Mouse (Mus musculus): Measurements from ENCODE around the gene Cd109. TPM values are rescaled to one million over a fixed set of nuclear protein-coding genes. Genes with fewer than 3 reads are reported as not detected.

The Cd109 gene
- polyA plus RNA-seq, 1 experiment = 0.23 TPM

DNA sequence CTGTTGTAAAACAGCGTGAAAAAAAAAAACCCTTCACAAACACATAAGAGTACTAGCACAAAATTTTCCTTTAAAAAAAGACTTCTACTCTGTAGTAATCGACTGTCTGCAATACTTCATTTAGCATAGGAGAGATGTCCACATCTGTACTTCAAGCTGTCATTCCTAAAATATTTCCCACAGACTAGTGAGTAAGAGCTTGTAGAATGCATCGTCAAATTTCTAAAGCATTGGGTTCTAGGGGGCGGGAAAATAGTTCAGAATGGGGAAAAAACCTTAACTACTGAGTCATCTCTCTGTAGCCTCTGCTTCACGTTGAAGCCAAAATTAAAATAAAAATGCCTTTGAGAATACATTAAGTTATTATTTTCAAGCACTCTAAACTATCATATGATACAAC is 42.2 kb downstream of the Cd109 start:
- Histone ChIP-seq H3K27ac (ENCODE audit: control insufficient read depth, insufficient read depth, low read length) (no peak overlapping the region), H3K27me3 (ENCODE audit: control insufficient read depth, insufficient read depth, low read length) (no peaks in the 10 kb centered on the region), H3K36me3 (ENCODE audit: control insufficient read depth, insufficient read depth, low read length) (no peaks in the 10 kb centered on the region), H3K4me1 (replicated peaks; ENCODE audit: control insufficient read depth, insufficient read depth, low read length) (no peaks in the 10 kb centered on the region), H3K4me3 (ENCODE audit: control insufficient read depth, insufficient read depth, low read length) (no peak overlapping the region)
- TF ChIP-seq POLR2A (IDR thresholded peaks at IDR 0.05; ENCODE audit: control insufficient read depth, extremely low read depth, insufficient read depth, low read length, poor library complexity) (no peak), CTCF (IDR thresholded peaks at IDR 0.05; ENCODE audit: borderline replicate concordance, control insufficient read depth, extremely low read depth, insufficient read depth, low read length, poor library complexity) (no peak)
- DNase-seq = no peak
- WGBS = 94% methylated on average over 5 of the region's 5 CpGs

DNA sequence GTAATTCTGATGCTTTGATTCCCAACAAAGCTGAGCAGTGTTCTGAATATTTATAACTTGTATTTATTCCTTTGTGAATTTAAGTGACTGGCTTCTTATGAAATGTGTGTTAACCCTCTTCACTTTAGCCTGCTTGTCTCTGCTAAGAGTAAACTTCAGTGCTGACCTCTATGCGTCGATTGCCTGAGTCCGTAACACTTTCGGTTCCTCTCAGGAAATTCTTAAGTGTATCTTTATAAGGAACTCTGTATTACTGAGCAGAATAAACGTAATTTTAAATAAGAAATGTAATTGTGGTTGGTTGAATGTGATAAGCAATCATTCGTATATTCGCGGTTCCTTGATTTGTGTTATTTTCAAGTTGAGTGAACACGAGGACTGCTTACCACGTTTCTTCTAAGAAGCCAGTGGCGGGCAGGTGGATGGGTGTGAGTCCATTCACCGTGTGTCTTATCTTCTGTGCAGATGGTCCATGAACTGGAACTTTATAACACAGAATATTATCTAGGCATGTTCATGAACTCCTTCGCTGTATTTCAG is 56.2 kb downstream of the Cd109 start:
- no peaks in the 10 kb centered on the region for H3K27me3 ChIP-seq (ENCODE audit: control insufficient read depth, insufficient read depth, low read length)
- WGBS = 79% methylated on average over 13 of the region's 13 CpGs
- no peaks in the 10 kb centered on the region for H3K4me1 ChIP-seq (replicated peaks; ENCODE audit: control insufficient read depth, insufficient read depth, low read length)
- no peaks in the 10 kb centered on the region for H3K36me3 ChIP-seq (ENCODE audit: control insufficient read depth, insufficient read depth, low read length)
- DNase-seq = no peak
- H3K27ac ChIP-seq (ENCODE audit: control insufficient read depth, insufficient read depth, low read length) = no peak overlapping the region
- H3K4me3 ChIP-seq (ENCODE audit: control insufficient read depth, insufficient read depth, low read length) = no peak overlapping the region
- no peak for TF ChIP-seq POLR2A (IDR thresholded peaks at IDR 0.05; ENCODE audit: control insufficient read depth, extremely low read depth, insufficient read depth, low read length, poor library complexity)
- TF ChIP-seq CTCF (IDR thresholded peaks at IDR 0.05; ENCODE audit: borderline replicate concordance, control insufficient read depth, extremely low read depth, insufficient read depth, low read length, poor library complexity) = no peak

DNA sequence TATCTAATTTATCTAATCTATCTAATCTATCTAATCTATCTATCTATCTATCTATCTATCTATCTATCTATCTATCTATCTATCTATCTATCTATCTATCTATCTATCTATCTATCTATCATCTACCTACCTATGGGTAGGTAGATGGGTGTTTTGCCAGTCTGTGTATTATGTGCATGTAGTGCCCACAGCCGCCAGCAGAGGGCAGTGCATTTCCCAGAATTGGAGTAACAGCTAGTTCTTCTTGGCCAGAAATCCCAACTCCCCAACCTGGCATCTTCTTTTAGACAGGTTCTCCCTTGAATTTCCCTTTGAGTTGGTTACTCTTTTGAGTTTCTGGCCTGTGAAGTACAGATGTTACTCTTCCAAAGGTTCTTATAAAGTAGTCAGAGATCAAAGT is 85.3 kb downstream of the Cd109 start:
- peak; percentile 71 for DNase-seq
- no peaks in the 10 kb centered on the region for H3K27me3 ChIP-seq (ENCODE audit: control insufficient read depth, insufficient read depth, low read length)

DNA sequence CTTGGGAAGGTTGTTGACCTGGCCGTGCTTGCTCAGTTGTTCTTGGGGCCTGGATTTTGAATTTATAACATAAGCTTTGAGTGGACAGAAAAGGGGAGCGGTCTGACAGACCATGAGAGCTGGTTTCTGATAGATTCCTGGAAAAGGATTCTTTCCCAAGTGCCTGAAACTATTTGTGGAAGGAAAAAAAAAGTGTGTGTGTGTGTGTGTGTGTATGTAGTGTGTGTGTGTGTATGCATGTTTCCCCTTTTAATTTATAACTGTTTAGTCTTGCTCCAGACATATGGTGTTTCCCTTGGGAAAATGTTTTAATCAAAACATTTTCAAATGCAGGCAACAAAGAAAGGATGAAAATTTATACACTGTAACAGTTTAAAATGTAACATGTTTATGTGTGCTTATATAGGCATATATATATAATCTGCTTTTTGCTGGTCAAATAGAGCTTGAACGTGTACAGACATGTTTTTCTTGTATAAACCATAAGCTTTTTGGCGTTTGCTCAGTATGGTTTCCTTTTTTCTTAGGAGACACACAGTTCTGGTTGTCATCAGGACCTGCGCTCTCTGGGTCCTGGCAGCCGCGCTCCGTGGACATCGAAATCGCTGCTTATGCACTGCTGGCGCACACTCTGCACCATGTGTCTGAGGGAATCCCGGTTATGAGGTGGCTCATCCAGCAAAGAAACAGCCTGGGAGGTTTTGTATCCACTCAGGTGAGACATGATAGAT is 87.3 kb downstream of the Cd109 start:
- DNase-seq = no peak
- TF ChIP-seq POLR2A (IDR thresholded peaks at IDR 0.05; ENCODE audit: control insufficient read depth, extremely low read depth, insufficient read depth, low read length, poor library complexity) (no peak), CTCF (IDR thresholded peaks at IDR 0.05; ENCODE audit: borderline replicate concordance, control insufficient read depth, extremely low read depth, insufficient read depth, low read length, poor library complexity) (no peak)
- Histone ChIP-seq H3K4me1 (replicated peaks; ENCODE audit: control insufficient read depth, insufficient read depth, low read length) (no peaks in the 10 kb centered on the region), H3K27ac (ENCODE audit: control insufficient read depth, insufficient read depth, low read length) (no peak overlapping the region), H3K27me3 (ENCODE audit: control insufficient read depth, insufficient read depth, low read length) (no peaks in the 10 kb centered on the region), H3K4me3 (ENCODE audit: control insufficient read depth, insufficient read depth, low read length) (no peak overlapping the region), H3K36me3 (ENCODE audit: control insufficient read depth, insufficient read depth, low read length) (no peaks in the 10 kb centered on the region)
- 89% methylated on average over 12 of the region's 12 CpGs for WGBS

More for the DNA sequence above, 85.3 kb downstream of the Cd109 start:
- WGBS = 0% methylated on average over 1 of the region's 1 CpGs
- Histone ChIP-seq H3K36me3 (ENCODE audit: control insufficient read depth, insufficient read depth, low read length) (no peaks in the 10 kb centered on the region), H3K4me3 (ENCODE audit: control insufficient read depth, insufficient read depth, low read length) (no peak overlapping the region), H3K4me1 (replicated peaks; ENCODE audit: control insufficient read depth, insufficient read depth, low read length) (no peaks in the 10 kb centered on the region), H3K27ac (ENCODE audit: control insufficient read depth, insufficient read depth, low read length) (no peak overlapping the region)
- no peak for TF ChIP-seq POLR2A (IDR thresholded peaks at IDR 0.05; ENCODE audit: control insufficient read depth, extremely low read depth, insufficient read depth, low read length, poor library complexity)
- no peak for TF ChIP-seq CTCF (IDR thresholded peaks at IDR 0.05; ENCODE audit: borderline replicate concordance, control insufficient read depth, extremely low read depth, insufficient read depth, low read length, poor library complexity)

- H3K4me3 ChIP-seq (ENCODE audit: control insufficient read depth, insufficient read depth, low read length) = no peak overlapping the region
- no peak for TF ChIP-seq CTCF (IDR thresholded peaks at IDR 0.05; ENCODE audit: borderline replicate concordance, control insufficient read depth, extremely low read depth, insufficient read depth, low read length, poor library complexity)
- TF ChIP-seq POLR2A (IDR thresholded peaks at IDR 0.05; ENCODE audit: control insufficient read depth, extremely low read depth, insufficient read depth, low read length, poor library complexity) = no peak
- no peak for DNase-seq
- H3K27me3 ChIP-seq (ENCODE audit: control insufficient read depth, insufficient read depth, low read length) = no peaks in the 10 kb centered on the region
- no peaks in the 10 kb centered on the region for H3K4me1 ChIP-seq (replicated peaks; ENCODE audit: control insufficient read depth, insufficient read depth, low read length)
- no peak overlapping the region for H3K27ac ChIP-seq (ENCODE audit: control insufficient read depth, insufficient read depth, low read length)
- 83% methylated on average over 6 of the region's 6 CpGs for whole genome bisulfite sequencing
- H3K36me3 ChIP-seq (ENCODE audit: control insufficient read depth, insufficient read depth, low read length) = no peaks in the 10 kb centered on the region
Observed at GRCm38 (mm10) chr9:78720888-78721798, 105.8 kb downstream of the Cd109 start.

GRCm38 (mm10) chr9:78731931-78732330 is 116.6 kb downstream of the Cd109 start:
- TF ChIP-seq CTCF (IDR thresholded peaks at IDR 0.05; ENCODE audit: borderline replicate concordance, control insufficient read depth, extremely low read depth, insufficient read depth, low read length, poor library complexity) (no peak), POLR2A (IDR thresholded peaks at IDR 0.05; ENCODE audit: control insufficient read depth, extremely low read depth, insufficient read depth, low read length, poor library complexity) (no peak)
- Histone ChIP-seq H3K4me1 (replicated peaks; ENCODE audit: control insufficient read depth, insufficient read depth, low read length) (peaks cover 3% of the 10 kb centered on the region), H3K27me3 (ENCODE audit: control insufficient read depth, insufficient read depth, low read length) (no peaks in the 10 kb centered on the region), H3K4me3 (ENCODE audit: control insufficient read depth, insufficient read depth, low read length) (no peak overlapping the region), H3K27ac (ENCODE audit: control insufficient read depth, insufficient read depth, low read length) (no peak overlapping the region), H3K36me3 (ENCODE audit: control insufficient read depth, insufficient read depth, low read length) (no peaks in the 10 kb centered on the region)
- no peak for DNase-seq
- 86% methylated on average over 6 of the region's 6 CpGs for WGBS

Measured in thymus, adult 2 months (tissue).